Mouse (Mus musculus): ENCODE data around the gene Rarres1. TPM values are rescaled to one million over a fixed set of nuclear protein-coding genes. Genes with fewer than 3 reads are reported as not detected.

The Rarres1 gene
- polyA plus RNA-seq, 1 experiment from 2014 or later = not detected

- no peak for ATAC-seq
- POLR2A ChIA-PET = no interaction called here
- in situ Hi-C loops (cut with MboI; ENCODE audit: low pct_unique_long_range_greater_than_20kb) = no loop called here
- no peak for DNase-seq (ENCODE audit: low read depth, low spot score)
- no peak for TF ChIP-seq CTCF (IDR thresholded peaks at IDR 0.05)
- H3K27me3 ChIP-seq = no peaks in the 10 kb centered on the region
- CTCF ChIA-PET = no interaction called here
These were observed 48.0 kb downstream of the Rarres1 start for GRCm38 (mm10) chr3:67467281-67467680.

GRCm38 (mm10) chr3:67466576-67466975 is 48.7 kb downstream of the Rarres1 start:
- ATAC-seq = no peak
- DNase-seq (ENCODE audit: low read depth, low spot score) = no peak
- TF ChIP-seq CTCF (IDR thresholded peaks at IDR 0.05) = no peak
- ChIA-PET CTCF (no interaction called here), POLR2A (no interaction called here)
- H3K27me3 ChIP-seq = no peaks in the 10 kb centered on the region
- in situ Hi-C loops (cut with MboI; ENCODE audit: low pct_unique_long_range_greater_than_20kb) = no loop called here

GRCm38 (mm10) chr3:67463450-67464372 is 51.6 kb downstream of the Rarres1 start, which contains the start of gene Lxn:
Gene Lxn (minus strand): TSS chr3:67463926.
- ChIA-PET POLR2A (interaction anchor here (0.6 to 1.3 kb wide), 8 partner anchors 8 to 282 kb away, joined by 3 to 4 read pairs (median 3); no protein-coding TSS in a partner anchor), CTCF (interaction anchor here (0.8 to 3.0 kb wide), 14 partner anchors 11 to 1132 kb away, joined by 3 to 12 read pairs (median 4); partner anchors contain the start of gene Gfm1)
- TF ChIP-seq CTCF (IDR thresholded peaks at IDR 0.05) = no peak
- in situ Hi-C loops (cut with MboI; ENCODE audit: low pct_unique_long_range_greater_than_20kb) = no loop called here
- DNase-seq (ENCODE audit: low read depth, low spot score) (peak; percentile 33), ATAC-seq (peak; percentile 99)
- H3K27me3 ChIP-seq = no peaks in the 10 kb centered on the region

GRCm38 (mm10) chr3:67463001-67463400 is 52.3 kb downstream of the Rarres1 start:
- H3K27me3 ChIP-seq = no peaks in the 10 kb centered on the region
- ChIA-PET POLR2A (interaction anchor here (0.7 to 1.2 kb wide), 5 partner anchors 11 to 282 kb away, joined by 3 to 5 read pairs (median 4); no protein-coding TSS in a partner anchor), CTCF (interaction anchor here (1.1 to 3.0 kb wide), 10 partner anchors 12 to 105 kb away, joined by 3 to 12 read pairs (median 5); partner anchors contain the start of gene Gfm1)
- TF ChIP-seq CTCF (IDR thresholded peaks at IDR 0.05) = no peak
- in situ Hi-C loops (cut with MboI; ENCODE audit: low pct_unique_long_range_greater_than_20kb) = no loop called here
- ATAC-seq (peak; percentile 21), DNase-seq (ENCODE audit: low read depth, low spot score) (no peak)

GRCm38 (mm10) chr3:67462578-67462977 is 52.7 kb downstream of the Rarres1 start:
- TF ChIP-seq CTCF (IDR thresholded peaks at IDR 0.05) = no peak
- POLR2A ChIA-PET = interaction anchor here (1.1 to 1.2 kb wide), 2 partner anchors 10 to 20 kb away, joined by 3 to 5 read pairs; no protein-coding TSS in a partner anchor
- DNase-seq (ENCODE audit: low read depth, low spot score) (no peak), ATAC-seq (no peak)
- in situ Hi-C loops (cut with MboI; ENCODE audit: low pct_unique_long_range_greater_than_20kb) = no loop called here
- CTCF ChIA-PET = interaction anchor here (1.1 to 3.0 kb wide), 7 partner anchors 11 to 106 kb away, joined by 4 to 12 read pairs (median 5); partner anchors contain the start of gene Gfm1
- no peaks in the 10 kb centered on the region for H3K27me3 ChIP-seq

GRCm38 (mm10) chr3:67462015-67462414 is 53.3 kb downstream of the Rarres1 start:
- POLR2A ChIA-PET = interaction anchor here (1.1 kb wide), 1 partner anchor 20 kb away, joined by 5 read pairs; no protein-coding TSS in a partner anchor
- no peak for DNase-seq (ENCODE audit: low read depth, low spot score)

GRCm38 (mm10) chr3:67459881-67460280 is 55.4 kb downstream of the Rarres1 start:
- in situ Hi-C loops (cut with MboI; ENCODE audit: low pct_unique_long_range_greater_than_20kb) = no loop called here

More at GRCm38 (mm10) chr3:67462015-67462414, 53.3 kb downstream of the Rarres1 start:
- in situ Hi-C loops (cut with MboI; ENCODE audit: low pct_unique_long_range_greater_than_20kb) = no loop called here
- no peaks in the 10 kb centered on the region for H3K27me3 ChIP-seq
- CTCF ChIA-PET = interaction anchor here (3.0 kb wide), 1 partner anchor 32 kb away, joined by 8 read pairs; the partner anchor contains the start of gene Gfm1
- TF ChIP-seq CTCF (IDR thresholded peaks at IDR 0.05) = no peak
- ATAC-seq = no peak

GRCm38 (mm10) chr3:67450601-67451210 is 64.6 kb downstream of the Rarres1 start:
- ATAC-seq = no peak
- in situ Hi-C loops (cut with MboI; ENCODE audit: low pct_unique_long_range_greater_than_20kb) = no loop called here
- ChIA-PET CTCF (interaction anchor here (1.2 to 3.8 kb wide), 4 partner anchors 9 to 21 kb away, joined by 3 to 14 read pairs (median 5); partner anchors contain the start of gene Gfm1), POLR2A (no interaction called here)
- H3K27me3 ChIP-seq = no peaks in the 10 kb centered on the region
- DNase-seq (ENCODE audit: low read depth, low spot score) = no peak
- TF ChIP-seq CTCF (IDR thresholded peaks at IDR 0.05) = no peak

More at GRCm38 (mm10) chr3:67459881-67460280, 55.4 kb downstream of the Rarres1 start:
- ATAC-seq (no peak), DNase-seq (ENCODE audit: low read depth, low spot score) (no peak)
- POLR2A ChIA-PET = no interaction called here
- TF ChIP-seq CTCF (IDR thresholded peaks at IDR 0.05) = no peak
- CTCF ChIA-PET = interaction anchor here (2.2 kb wide), 1 partner anchor 13 kb away, joined by 5 read pairs; no protein-coding TSS in a partner anchor
- no peaks in the 10 kb centered on the region for H3K27me3 ChIP-seq

GRCm38 (mm10) chr3:67449660-67450059 is 65.7 kb downstream of the Rarres1 start:
- POLR2A ChIA-PET = no interaction called here
- TF ChIP-seq CTCF (IDR thresholded peaks at IDR 0.05) = no peak
- ATAC-seq (no peak), DNase-seq (ENCODE audit: low read depth, low spot score) (no peak)
- H3K27me3 ChIP-seq = no peaks in the 10 kb centered on the region
- CTCF ChIA-PET = interaction anchor here (1.0 to 3.8 kb wide), 4 partner anchors 8 to 20 kb away, joined by 3 to 14 read pairs (median 4); partner anchors contain the start of genes Gfm1 and Lxn
- in situ Hi-C loops (cut with MboI; ENCODE audit: low pct_unique_long_range_greater_than_20kb) = no loop called here

GRCm38 (mm10) chr3:67447143-67447542 is 68.2 kb downstream of the Rarres1 start:
- H3K27me3 ChIP-seq = no peaks in the 10 kb centered on the region
- in situ Hi-C loops (cut with MboI; ENCODE audit: low pct_unique_long_range_greater_than_20kb) = no loop called here
- CTCF ChIA-PET = interaction anchor here (1.0 to 2.0 kb wide), 7 partner anchors 10 to 119 kb away, joined by 4 to 9 read pairs (median 5); partner anchors contain the start of genes Gfm1 and Lxn
- TF ChIP-seq CTCF (IDR thresholded peaks at IDR 0.05) = no peak
- POLR2A ChIA-PET = interaction anchor here (0.6 to 0.7 kb wide), 3 partner anchors 14 to 1216 kb away, joined by 3 read pairs; no protein-coding TSS in a partner anchor
- DNase-seq (ENCODE audit: low read depth, low spot score) (no peak), ATAC-seq (peak; percentile 77)
